Mouse (Mus musculus) T-helper 17 cell (primary cell): ENCODE results near the gene Cct5.

Experiments used
- in situ Hi-C, 2 experiments: fragments of 300-600 bp; cut with MboI, MseI; formaldehyde crosslinking; loops; 1 replicate in 1 of 2; 2 replicates in 1 of 2; pipeline ENCODE4 v1.15.1; 2025; ENCODE audit warnings: high pct_unique_total_duplicates in 2 of 2

Cct5 gene

GRCm38 (mm10) chr15:31602426-31602825 is 822 bp upstream of the Cct5 start:
- in situ Hi-C loops = loop anchor here (5.0 kb wide), 1 partner anchor 380 kb away; the partner anchor contains the start of gene Dap (in 2 of the 2)

- in situ Hi-C loops = loop anchor here (5.0 kb wide), 1 partner anchor 379 kb away; the partner anchor contains the start of gene Dap (in 2 of the 2)
Measured at GRCm38 (mm10) chr15:31601279-31601645, 342 bp downstream of the Cct5 start.

- in situ Hi-C loops = loop anchor here (5.0 to 25.0 kb wide), 3 partner anchors 113 to 378 kb away; partner anchors contain the start of gene Dap (in 2 of the 2)
Measured at GRCm38 (mm10) chr15:31599834-31600233, 1.8 kb downstream of the Cct5 start.

GRCm38 (mm10) chr15:31595651-31596050 is 6.0 kb downstream of the Cct5 start:
- in situ Hi-C loops = loop anchor here (25.0 kb wide), 2 partner anchors 108 to 258 kb away; no protein-coding TSS in a partner anchor

- in situ Hi-C loops = loop anchor here (5.0 to 25.0 kb wide), 3 partner anchors 62 to 257 kb away; partner anchors contain the start of gene March6 (in 1 of the 2)
Measured at GRCm38 (mm10) chr15:31594260-31594659, 7.3 kb downstream of the Cct5 start.

- in situ Hi-C loops = loop anchor here (5.0 to 25.0 kb wide), 3 partner anchors 60 to 255 kb away; partner anchors contain the start of gene March6 (in 1 of the 2)
Measured at GRCm38 (mm10) chr15:31592531-31592930, 9.1 kb downstream of the Cct5 start.

- in situ Hi-C loops = loop anchor here (5.0 to 25.0 kb wide), 3 partner anchors 58 to 253 kb away; partner anchors contain the start of gene March6 (in 1 of the 2)
Measured at GRCm38 (mm10) chr15:31590176-31590575, 11.4 kb downstream of the Cct5 start.

GRCm38 (mm10) chr15:31588989-31589640 is 12.5 kb downstream of the Cct5 start:
- in situ Hi-C loops = loop anchor here (5.0 to 25.0 kb wide), 4 partner anchors 92 to 252 kb away; no protein-coding TSS in a partner anchor

- in situ Hi-C loops = loop anchor here (5.0 to 25.0 kb wide), 4 partner anchors 90 to 250 kb away; no protein-coding TSS in a partner anchor
Measured at GRCm38 (mm10) chr15:31587789-31588188, 13.8 kb downstream of the Cct5 start.

- in situ Hi-C loops = loop anchor here (5.0 to 25.0 kb wide), 4 partner anchors 89 to 249 kb away; no protein-coding TSS in a partner anchor
Measured at GRCm38 (mm10) chr15:31586519-31586918, 15.1 kb downstream of the Cct5 start.

- in situ Hi-C loops = loop anchor here (5.0 to 25.0 kb wide), 4 partner anchors 89 to 249 kb away; no protein-coding TSS in a partner anchor
Measured at GRCm38 (mm10) chr15:31586088-31586487, 15.5 kb downstream of the Cct5 start.

- in situ Hi-C loops = loop anchor here (5.0 to 25.0 kb wide), 4 partner anchors 88 to 248 kb away; no protein-coding TSS in a partner anchor
Measured at GRCm38 (mm10) chr15:31585238-31585637, 16.4 kb downstream of the Cct5 start.

- in situ Hi-C loops = loop anchor here (5.0 to 25.0 kb wide), 3 partner anchors 46 to 246 kb away; no protein-coding TSS in a partner anchor
Measured at GRCm38 (mm10) chr15:31583304-31584085, 18.1 kb downstream of the Cct5 start.

- in situ Hi-C loops = loop anchor here (5.0 to 25.0 kb wide), 3 partner anchors 44 to 244 kb away; no protein-coding TSS in a partner anchor
Measured at GRCm38 (mm10) chr15:31581086-31581485, 20.5 kb downstream of the Cct5 start.

GRCm38 (mm10) chr15:31576076-31576475 is 25.5 kb downstream of the Cct5 start:
- in situ Hi-C loops = loop anchor here (25.0 kb wide), 2 partner anchors 89 to 239 kb away; no protein-coding TSS in a partner anchor

- in situ Hi-C loops = no loop called here
Measured at GRCm38 (mm10) chr15:31573692-31574091, 27.9 kb downstream of the Cct5 start.

- in situ Hi-C loops = no loop called here
Measured at GRCm38 (mm10) chr15:31573287-31573686, 28.3 kb downstream of the Cct5 start.

- in situ Hi-C loops = no loop called here
Measured at GRCm38 (mm10) chr15:31571906-31572722, 29.5 kb downstream of the Cct5 start.

GRCm38 (mm10) chr15:31570959-31571358 is 30.6 kb downstream of the Cct5 start:
- in situ Hi-C loops = no loop called here

GRCm38 (mm10) chr15:31569325-31570022 is 32.1 kb downstream of the Cct5 start:
- in situ Hi-C loops = no loop called here
